Mouse (Mus musculus): ENCODE measurements around the gene Bcl11b. TPM values are rescaled to one million over a fixed set of nuclear protein-coding genes. Genes with fewer than 3 reads are reported as not detected.

Gene Bcl11b
- polyA plus RNA-seq, 1 experiment from 2014 or later, result 2.6 TPM

DNA sequence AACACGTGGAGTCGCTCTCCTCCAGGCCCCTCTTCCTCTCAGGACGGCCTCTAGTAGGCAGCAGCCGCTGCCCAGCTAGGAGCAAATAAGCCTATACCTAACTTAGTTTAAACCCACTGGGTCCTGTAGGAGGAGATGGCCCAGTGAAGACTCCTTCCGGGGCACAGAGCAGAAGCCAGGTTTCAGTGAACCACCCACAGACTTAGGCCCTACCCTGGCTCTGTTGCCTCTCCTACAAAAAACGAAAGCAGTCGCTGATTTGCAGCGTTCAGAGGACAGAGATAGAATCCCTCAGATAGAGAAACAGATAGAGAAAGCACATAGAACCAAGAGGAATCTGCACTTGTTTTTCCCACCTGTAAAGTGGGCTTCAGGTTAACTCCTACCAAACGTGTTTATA lies 21.1 kb downstream of the Bcl11b start:
- Histone ChIP-seq H3K4me2 (replicated peaks; ENCODE audit: low read depth, low read length) (no peak overlapping the region), H3K27me3 (ENCODE audit: insufficient read depth, low read length) (no peaks in the 10 kb centered on the region; the same call in 1 of the 2 replicates), H3K27ac (ENCODE audit: low read length) (no peak overlapping the region), H3K4me1 (ENCODE audit: insufficient read depth, low read length) (peaks cover 39% of the 10 kb centered on the region), H3K9me3 (ENCODE audit: low read length) (no peaks in the 10 kb centered on the region), H3K4me3 (ENCODE audit: low read length) (no peak overlapping the region), H3K36me3 (ENCODE audit: insufficient read depth, low read length) (no peaks in the 10 kb centered on the region), H3K9ac (replicated peaks; ENCODE audit: low read length) (0 out of 2 replicates have a peak overlapping the region, but pooled peaks have one; percentile 1)
- ATAC-seq (ENCODE audit: low FRiP score, low TSS enrichment), result no peak
- WGBS, result 79% methylated on average over 9 of the region's 9 CpGs

DNA sequence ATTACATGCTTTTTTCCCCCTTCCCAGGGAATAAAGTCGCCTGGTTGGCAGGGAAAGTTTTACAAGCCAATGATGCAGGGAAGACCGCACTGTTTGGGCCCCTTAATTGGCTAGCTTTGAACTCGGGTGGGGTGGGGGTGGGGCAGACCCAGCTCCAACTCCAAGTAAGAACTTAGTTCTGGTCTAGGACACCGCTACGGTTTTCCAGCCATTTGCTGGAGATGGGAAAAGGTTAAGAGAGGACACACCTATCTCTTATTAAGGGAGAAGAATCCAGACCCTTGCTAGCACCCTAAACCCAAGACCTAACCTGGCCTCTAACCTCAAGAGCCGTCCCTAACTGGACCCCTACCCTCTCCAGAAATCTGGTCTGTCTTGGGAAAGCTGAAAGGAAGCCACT lies 22.2 kb downstream of the Bcl11b start:
- Histone ChIP-seq H3K9me3 (ENCODE audit: low read length) (no peaks in the 10 kb centered on the region), H3K27ac (ENCODE audit: low read length) (peak overlapping the region; percentile 96), H3K9ac (replicated peaks; ENCODE audit: low read length) (peak overlapping the region; percentile 75), H3K4me1 (ENCODE audit: insufficient read depth, low read length) (peaks cover 50% of the 10 kb centered on the region), H3K36me3 (ENCODE audit: insufficient read depth, low read length) (no peaks in the 10 kb centered on the region), H3K4me2 (replicated peaks; ENCODE audit: low read depth, low read length) (peak overlapping the region; percentile 82), H3K4me3 (ENCODE audit: low read length) (no peak overlapping the region), H3K27me3 (ENCODE audit: insufficient read depth, low read length) (no peaks in the 10 kb centered on the region; the same call in 1 of the 2 replicates)
- WGBS, result 40% methylated on average over 6 of the region's 6 CpGs
- ATAC-seq (ENCODE audit: low FRiP score, low TSS enrichment), result no peak

DNA sequence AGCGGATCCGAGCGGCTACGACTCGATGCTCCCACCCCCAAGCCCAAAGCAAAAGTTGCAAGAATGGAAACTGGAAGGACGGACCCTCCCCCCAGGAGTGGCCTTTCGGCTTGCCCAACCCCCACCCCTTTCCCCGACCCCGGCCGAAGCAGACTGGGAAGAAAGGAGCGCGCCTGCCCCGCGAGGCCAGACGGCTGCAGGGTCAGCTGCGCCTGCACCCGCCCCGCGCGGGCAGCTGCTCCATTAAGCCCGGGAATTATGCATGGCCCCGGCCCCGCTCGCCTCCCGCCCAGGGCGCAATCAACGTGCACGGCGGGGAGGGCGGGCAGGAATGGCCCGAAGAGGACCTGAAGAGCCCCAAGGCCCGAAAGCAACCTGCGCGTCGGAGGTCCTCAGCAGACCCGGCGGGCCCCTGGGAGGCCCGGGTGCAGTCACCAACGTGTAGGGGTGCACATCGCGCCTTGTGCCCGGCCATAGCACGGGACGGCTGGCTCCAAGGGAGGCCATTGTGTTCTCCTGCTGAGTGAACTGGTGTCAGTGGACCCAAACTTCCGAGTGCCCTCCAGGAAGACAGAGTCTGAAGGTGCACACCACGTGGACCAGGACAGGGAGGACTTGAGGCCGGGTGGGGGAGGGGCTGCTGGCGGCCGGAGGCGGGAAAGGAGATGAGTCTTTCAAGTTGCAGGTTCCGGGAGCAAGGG lies 23.0 kb downstream of the Bcl11b start:
- ATAC-seq (ENCODE audit: low FRiP score, low TSS enrichment), result peak; percentile 79
- Histone ChIP-seq H3K9me3 (ENCODE audit: low read length) (no peaks in the 10 kb centered on the region), H3K27me3 (ENCODE audit: insufficient read depth, low read length) (no peaks in the 10 kb centered on the region; the same call in 1 of the 2 replicates), H3K4me2 (replicated peaks; ENCODE audit: low read depth, low read length) (peak overlapping the region; percentile 82), H3K4me3 (ENCODE audit: low read length) (peak overlapping the region; percentile 43), H3K4me1 (ENCODE audit: insufficient read depth, low read length) (peaks cover 58% of the 10 kb centered on the region), H3K27ac (ENCODE audit: low read length) (peak overlapping the region; percentile 96), H3K36me3 (ENCODE audit: insufficient read depth, low read length) (no peaks in the 10 kb centered on the region), H3K9ac (replicated peaks; ENCODE audit: low read length) (peak overlapping the region; percentile 75)
- whole genome bisulfite sequencing, result 2% methylated on average over 50 of the region's 51 CpGs

DNA sequence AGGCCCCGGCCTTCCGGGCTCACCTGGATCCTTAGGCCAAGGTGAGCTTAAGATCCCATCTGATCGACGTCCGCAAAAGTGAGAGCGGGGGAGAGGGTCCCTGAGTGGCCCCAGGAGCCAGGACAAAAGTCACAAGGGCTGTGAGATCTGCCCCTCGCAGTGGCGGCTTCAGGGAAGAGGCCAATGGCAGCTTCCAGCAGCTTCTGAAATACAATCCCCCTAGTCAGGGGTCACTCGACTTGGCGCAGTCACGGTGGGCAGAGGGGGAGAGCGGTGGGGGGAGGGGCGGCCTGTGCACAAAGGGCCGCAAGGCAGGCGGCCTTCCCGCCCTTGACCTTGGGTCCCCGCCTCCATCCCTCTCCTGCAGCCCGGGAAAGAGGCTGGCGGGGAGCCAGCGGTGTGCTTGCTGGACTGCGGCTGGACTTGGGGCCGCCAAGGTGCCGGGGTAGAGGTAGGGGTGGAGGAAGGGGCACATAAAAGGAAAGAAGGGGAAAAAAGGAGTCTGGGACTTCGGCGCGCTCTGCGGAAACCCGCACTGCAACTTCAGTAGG lies 23.6 kb downstream of the Bcl11b start:
- peak overlapping the region; percentile 43 for H3K4me3 ChIP-seq (ENCODE audit: low read length)
- H3K27ac ChIP-seq (ENCODE audit: low read length), result peak overlapping the region; percentile 96
- H3K36me3 ChIP-seq (ENCODE audit: insufficient read depth, low read length), result no peaks in the 10 kb centered on the region
- H3K27me3 ChIP-seq (ENCODE audit: insufficient read depth, low read length), result no peaks in the 10 kb centered on the region; the same call in 1 of the 2 replicates
- H3K9me3 ChIP-seq (ENCODE audit: low read length), result no peaks in the 10 kb centered on the region
- 2% methylated on average over 28 of the region's 28 CpGs for WGBS
- H3K9ac ChIP-seq (replicated peaks; ENCODE audit: low read length), result peak overlapping the region; percentile 75
- H3K4me1 ChIP-seq (ENCODE audit: insufficient read depth, low read length), result peaks cover 58% of the 10 kb centered on the region
- peak overlapping the region; percentile 82 for H3K4me2 ChIP-seq (replicated peaks; ENCODE audit: low read depth, low read length)
- peak; percentile 77 for ATAC-seq (ENCODE audit: low FRiP score, low TSS enrichment)

DNA sequence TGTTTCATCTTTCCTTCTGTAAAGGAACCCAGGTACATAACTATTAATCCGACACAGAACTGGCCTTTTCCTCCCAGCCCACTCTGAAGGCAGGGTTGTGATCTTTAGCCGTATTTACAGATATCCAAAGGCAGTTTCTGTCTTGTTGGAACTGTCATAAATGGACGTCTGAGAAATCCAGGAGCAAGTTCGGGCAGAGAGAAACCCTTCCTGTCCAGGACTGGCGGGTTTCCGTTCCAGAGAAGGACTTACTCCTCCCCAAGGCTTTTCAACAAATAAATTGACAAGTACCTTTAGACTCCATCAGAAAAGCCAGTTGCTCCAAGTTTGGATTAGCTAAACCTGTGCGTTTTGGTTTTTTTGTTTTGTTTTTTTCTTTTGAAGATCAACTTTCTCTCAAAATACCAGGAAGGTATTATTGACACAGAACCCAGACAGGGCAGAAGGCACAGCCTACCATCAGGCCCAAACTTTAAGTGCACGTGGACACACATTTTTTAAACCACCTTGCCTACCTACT lies 24.6 kb downstream of the Bcl11b start:
- Histone ChIP-seq H3K36me3 (ENCODE audit: insufficient read depth, low read length) (no peaks in the 10 kb centered on the region), H3K4me1 (ENCODE audit: insufficient read depth, low read length) (peaks cover 64% of the 10 kb centered on the region), H3K9me3 (ENCODE audit: low read length) (no peaks in the 10 kb centered on the region), H3K4me3 (ENCODE audit: low read length) (no peak overlapping the region), H3K4me2 (replicated peaks; ENCODE audit: low read depth, low read length) (0 out of 2 replicates have a peak overlapping the region, but pooled peaks have one; percentile 1), H3K9ac (replicated peaks; ENCODE audit: low read length) (no peak overlapping the region; the same call in 1 of the 2 replicates), H3K27me3 (ENCODE audit: insufficient read depth, low read length) (no peaks in the 10 kb centered on the region; the same call in 1 of the 2 replicates), H3K27ac (ENCODE audit: low read length) (peak overlapping the region; percentile 96)
- no peak for ATAC-seq (ENCODE audit: low FRiP score, low TSS enrichment)
- WGBS, result 56% methylated on average over 8 of the region's 8 CpGs

DNA sequence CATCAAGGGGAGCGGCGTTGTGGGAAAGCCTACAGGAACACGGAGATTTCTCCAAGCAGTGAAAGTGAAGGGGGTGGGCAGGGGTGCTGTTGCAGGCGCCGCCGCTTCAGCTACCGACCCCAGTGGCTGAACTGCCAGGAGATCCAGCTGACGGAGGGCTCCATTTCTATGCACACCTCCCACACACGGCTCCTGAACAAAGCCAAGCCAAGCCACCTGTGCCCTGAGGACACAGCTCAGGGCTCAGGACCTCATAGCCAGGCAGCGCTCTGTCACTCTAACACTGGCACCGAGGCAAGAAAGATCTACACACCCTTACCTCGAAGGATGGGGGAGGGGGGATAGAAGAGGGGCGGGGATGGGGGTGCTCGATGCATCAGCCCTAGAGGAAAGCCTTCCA lies 25.3 kb downstream of the Bcl11b start:
- no peaks in the 10 kb centered on the region for H3K36me3 ChIP-seq (ENCODE audit: insufficient read depth, low read length)
- peaks cover 71% of the 10 kb centered on the region for H3K4me1 ChIP-seq (ENCODE audit: insufficient read depth, low read length)
- WGBS, result 17% methylated on average over 14 of the region's 14 CpGs
- peak overlapping the region; percentile 54; the same call in 1 of the 2 replicates for H3K27ac ChIP-seq (ENCODE audit: low read length)
- peak overlapping the region; percentile 39 for H3K4me2 ChIP-seq (replicated peaks; ENCODE audit: low read depth, low read length)
- H3K9me3 ChIP-seq (ENCODE audit: low read length), result no peaks in the 10 kb centered on the region
- no peaks in the 10 kb centered on the region; the same call in 1 of the 2 replicates for H3K27me3 ChIP-seq (ENCODE audit: insufficient read depth, low read length)
- ATAC-seq (ENCODE audit: low FRiP score, low TSS enrichment), result no peak
- peak overlapping the region; percentile 15; the same call in 1 of the 2 replicates for H3K9ac ChIP-seq (replicated peaks; ENCODE audit: low read length)
- H3K4me3 ChIP-seq (ENCODE audit: low read length), result no peak overlapping the region

DNA sequence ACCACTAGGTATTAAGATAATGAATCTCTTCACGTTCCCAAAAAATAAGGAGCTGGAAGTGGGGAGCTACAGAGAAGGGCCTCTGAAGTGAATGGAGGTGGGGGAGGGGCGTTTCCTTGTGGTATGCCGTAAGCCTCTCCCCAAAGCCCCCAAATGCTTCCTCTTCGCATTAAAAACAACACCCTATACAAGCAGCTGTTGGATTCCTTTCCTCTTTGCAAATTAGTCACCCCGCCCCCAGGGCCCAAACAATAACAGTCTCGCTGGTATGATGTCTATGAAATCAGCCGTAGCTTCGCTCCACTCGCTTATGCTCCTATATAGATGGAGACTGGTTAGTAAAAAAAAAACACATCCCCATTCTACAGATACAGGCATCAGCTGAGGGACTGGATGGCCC lies 25.9 kb downstream of the Bcl11b start:
- WGBS, result 13% methylated on average over 9 of the region's 9 CpGs
- H3K4me2 ChIP-seq (replicated peaks; ENCODE audit: low read depth, low read length), result peak overlapping the region; percentile 39

DNA sequence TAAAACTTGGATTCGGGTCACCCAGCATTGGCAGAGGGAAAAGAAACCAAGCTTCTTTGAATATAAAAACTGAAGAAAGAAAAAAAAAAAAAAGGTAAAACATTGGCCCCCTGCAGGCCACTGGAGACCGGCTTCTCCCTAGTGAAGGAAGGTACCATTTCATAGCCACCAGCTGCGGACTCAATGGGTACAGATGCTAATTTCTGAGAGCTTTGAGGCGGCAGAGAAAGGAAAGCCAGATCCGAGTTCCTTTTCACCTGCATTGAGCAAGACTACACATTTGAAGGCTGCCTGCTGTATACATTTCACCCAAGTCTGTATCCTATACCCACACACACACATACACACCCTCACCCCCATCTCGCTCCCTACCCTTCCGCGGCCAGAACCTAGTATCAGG lies 26.3 kb downstream of the Bcl11b start:
- Histone ChIP-seq H3K9me3 (ENCODE audit: low read length) (no peaks in the 10 kb centered on the region), H3K27me3 (ENCODE audit: insufficient read depth, low read length) (no peaks in the 10 kb centered on the region), H3K36me3 (ENCODE audit: insufficient read depth, low read length) (no peaks in the 10 kb centered on the region), H3K4me2 (replicated peaks; ENCODE audit: low read depth, low read length) (peak overlapping the region; percentile 51), H3K4me3 (ENCODE audit: low read length) (no peak overlapping the region), H3K4me1 (ENCODE audit: insufficient read depth, low read length) (peaks cover 76% of the 10 kb centered on the region), H3K27ac (ENCODE audit: low read length) (no peak overlapping the region), H3K9ac (replicated peaks; ENCODE audit: low read length) (no peak overlapping the region; the same call in 1 of the 2 replicates)
- WGBS, result 34% methylated on average over 8 of the region's 8 CpGs
- ATAC-seq (ENCODE audit: low FRiP score, low TSS enrichment), result no peak

More for the DNA sequence above, 25.9 kb downstream of the Bcl11b start:
- Histone ChIP-seq H3K9me3 (ENCODE audit: low read length) (no peaks in the 10 kb centered on the region), H3K9ac (replicated peaks; ENCODE audit: low read length) (no peak overlapping the region; the same call in 1 of the 2 replicates), H3K4me1 (ENCODE audit: insufficient read depth, low read length) (peaks cover 76% of the 10 kb centered on the region), H3K36me3 (ENCODE audit: insufficient read depth, low read length) (no peaks in the 10 kb centered on the region), H3K27ac (ENCODE audit: low read length) (no peak overlapping the region), H3K27me3 (ENCODE audit: insufficient read depth, low read length) (no peaks in the 10 kb centered on the region; the same call in 1 of the 2 replicates), H3K4me3 (ENCODE audit: low read length) (no peak overlapping the region)
- ATAC-seq (ENCODE audit: low FRiP score, low TSS enrichment), result no peak

DNA sequence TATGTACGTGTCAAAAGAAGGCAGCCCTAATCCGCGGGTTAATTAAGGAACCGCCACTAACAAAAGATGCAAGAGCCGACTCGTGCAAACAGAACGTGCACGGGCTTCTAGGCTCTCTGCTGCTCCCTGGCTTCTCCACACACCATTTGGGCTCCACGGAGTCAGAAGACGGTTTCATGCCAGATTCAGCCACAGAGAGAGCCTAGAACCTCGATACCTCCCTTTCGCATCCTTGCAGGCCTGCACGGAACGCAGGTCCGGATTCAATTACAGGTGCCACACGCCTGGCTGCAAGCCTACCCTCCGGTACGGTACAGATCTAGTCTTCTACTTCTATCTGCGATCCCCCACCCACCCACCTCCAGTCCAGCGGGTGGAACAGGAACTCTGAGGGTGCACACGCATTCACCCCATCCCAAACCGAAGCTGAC lies 26.8 kb downstream of the Bcl11b start:
- Histone ChIP-seq H3K4me3 (ENCODE audit: low read length) (peak overlapping the region; percentile 28), H3K9me3 (ENCODE audit: low read length) (no peaks in the 10 kb centered on the region), H3K36me3 (ENCODE audit: insufficient read depth, low read length) (no peaks in the 10 kb centered on the region), H3K27ac (ENCODE audit: low read length) (0 out of 2 replicates have a peak overlapping the region, but pooled peaks have one; percentile 1), H3K27me3 (ENCODE audit: insufficient read depth, low read length) (no peaks in the 10 kb centered on the region), H3K9ac (replicated peaks; ENCODE audit: low read length) (peak overlapping the region; percentile 28), H3K4me2 (replicated peaks; ENCODE audit: low read depth, low read length) (peak overlapping the region; percentile 51), H3K4me1 (ENCODE audit: insufficient read depth, low read length) (peaks cover 76% of the 10 kb centered on the region)
- WGBS, result 12% methylated on average over 22 of the region's 22 CpGs
- ATAC-seq (ENCODE audit: low FRiP score, low TSS enrichment), result no peak

Measured in kidney, embryonic 16.5 days (tissue).